ENCODE assay signal across 1 mouse cellular context in genomic region chr2:163686886-163687285, GRCm38 (mm10).
TF ChIP-seq lines count a peak whose summit lies in the region.

No protein-coding gene starts in this region.

TF ChIP-seq in myocyte, 11 proteins besides CTCF, POLR2A, EP300 and RAD21:
- TF ChIP-seq MAX (IDR thresholded peaks at IDR 0.05; ENCODE audit: low read depth), result no peak
- TF ChIP-seq POLR2AphosphoS2 (IDR thresholded peaks at IDR 0.05; ENCODE audit: insufficient read length, low read depth), result no peak
- TF ChIP-seq MYOD1 (IDR thresholded peaks at IDR 0.05; ENCODE audit: control insufficient read depth in 1 of 3, insufficient read length in 2 of 3, low read depth in 2 of 3), result no peak
- TF ChIP-seq TCF3 (IDR thresholded peaks at IDR 0.05; ENCODE audit: insufficient read length, low read depth), result no peak
- TF ChIP-seq MYOG (IDR thresholded peaks at IDR 0.05; ENCODE audit: control insufficient read depth in 1 of 3, insufficient read depth in 1 of 3, insufficient read length in 2 of 3, low read depth in 2 of 3), result no peak
- TF ChIP-seq REST (IDR thresholded peaks at IDR 0.05; ENCODE audit: insufficient read depth, insufficient read length), result no peak
TF ChIP-seq in myocyte: peak in this region for 0.
